Mouse (Mus musculus): ENCODE results near the gene Orai3.
"Not testable (repeated sequence)": the region's sequence is repeated elsewhere in the genome, so short reads cannot be mapped to it uniquely, and the experiment has no call there.

The Orai3 gene

DNA sequence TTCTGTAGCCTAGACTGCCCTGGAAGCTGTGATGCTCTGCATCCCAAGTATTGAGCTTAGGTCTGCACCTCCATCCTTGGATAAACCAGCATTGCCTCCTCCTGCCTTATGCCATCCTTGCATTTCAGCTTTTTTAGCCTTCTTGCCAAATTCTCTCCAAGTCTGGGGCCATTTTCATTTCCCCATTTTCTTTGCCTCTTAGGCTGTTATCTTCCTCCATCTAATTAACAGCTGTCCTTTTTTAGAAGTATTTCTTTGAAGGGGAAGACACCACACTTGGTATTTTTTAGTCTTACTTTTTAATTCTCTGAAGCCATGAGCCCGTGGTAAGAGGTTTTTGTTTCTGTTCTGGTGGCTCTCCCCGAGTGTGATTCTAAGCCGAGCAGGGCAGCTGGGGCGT lies 6.0 kb upstream of the Orai3 start:
- no peak for DNase-seq (ENCODE audit: extremely low spot score, low read depth, low spot score)

DNA sequence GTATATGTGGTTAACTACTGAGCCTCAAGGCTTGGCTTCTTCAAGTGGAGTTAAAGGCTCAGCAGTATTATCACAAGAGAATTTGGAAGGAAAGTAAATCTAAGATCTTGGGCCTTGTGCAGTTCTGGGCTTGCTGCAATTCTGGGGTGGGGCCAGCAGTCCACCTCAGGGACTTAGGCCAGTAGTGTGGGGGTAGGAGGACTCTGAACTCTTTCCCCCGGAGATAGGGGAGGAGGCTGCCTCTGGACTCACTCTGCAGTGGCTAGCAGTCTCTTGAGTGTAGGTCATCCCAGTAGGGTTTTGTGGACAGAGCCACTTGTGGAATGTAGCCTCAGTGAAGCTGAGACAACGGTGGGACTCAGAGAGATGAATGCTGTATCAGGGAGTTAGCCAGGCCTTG lies 3.9 kb upstream of the Orai3 start:
- no peak for DNase-seq (ENCODE audit: extremely low spot score, low read depth, low spot score)

DNA sequence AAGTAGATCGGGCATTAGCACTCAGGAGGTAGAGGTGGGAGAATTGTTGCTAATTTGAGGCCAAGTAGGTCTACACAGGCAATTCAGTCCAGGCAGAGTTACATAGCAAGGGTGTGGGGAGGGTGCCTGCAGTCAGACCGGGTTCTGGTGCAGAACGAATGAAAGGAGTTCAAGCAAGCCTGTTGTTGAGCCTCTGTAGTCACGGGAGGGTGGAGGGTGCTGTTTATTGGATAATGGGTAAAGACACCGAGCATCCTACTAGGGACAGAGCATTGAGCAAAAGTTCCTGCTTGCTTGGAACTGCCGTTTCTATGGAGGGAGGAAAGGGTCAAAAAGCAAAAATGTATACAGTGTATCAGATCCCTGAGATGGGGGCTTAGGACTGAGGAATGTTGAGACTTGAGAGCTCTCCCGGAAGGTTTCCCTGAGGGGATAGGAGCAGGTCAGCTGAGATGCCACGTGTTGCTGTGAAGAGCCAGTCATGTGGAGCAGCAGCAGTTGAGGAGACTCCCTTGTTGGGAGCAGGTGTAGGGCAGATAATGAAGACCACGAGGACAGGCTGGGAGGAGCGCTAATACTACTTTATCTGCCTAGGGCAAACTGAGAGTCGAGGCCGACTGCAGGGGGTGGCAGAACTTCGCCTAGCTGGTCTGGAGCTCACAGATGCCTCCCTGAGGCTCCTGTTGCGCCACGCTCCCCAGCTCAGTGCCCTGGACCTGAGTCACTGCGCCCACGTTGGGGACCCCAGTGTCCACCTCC lies 2.6 kb upstream of the Orai3 start:
- DNase-seq (ENCODE audit: extremely low spot score, low read depth, low spot score) = no peak

DNA sequence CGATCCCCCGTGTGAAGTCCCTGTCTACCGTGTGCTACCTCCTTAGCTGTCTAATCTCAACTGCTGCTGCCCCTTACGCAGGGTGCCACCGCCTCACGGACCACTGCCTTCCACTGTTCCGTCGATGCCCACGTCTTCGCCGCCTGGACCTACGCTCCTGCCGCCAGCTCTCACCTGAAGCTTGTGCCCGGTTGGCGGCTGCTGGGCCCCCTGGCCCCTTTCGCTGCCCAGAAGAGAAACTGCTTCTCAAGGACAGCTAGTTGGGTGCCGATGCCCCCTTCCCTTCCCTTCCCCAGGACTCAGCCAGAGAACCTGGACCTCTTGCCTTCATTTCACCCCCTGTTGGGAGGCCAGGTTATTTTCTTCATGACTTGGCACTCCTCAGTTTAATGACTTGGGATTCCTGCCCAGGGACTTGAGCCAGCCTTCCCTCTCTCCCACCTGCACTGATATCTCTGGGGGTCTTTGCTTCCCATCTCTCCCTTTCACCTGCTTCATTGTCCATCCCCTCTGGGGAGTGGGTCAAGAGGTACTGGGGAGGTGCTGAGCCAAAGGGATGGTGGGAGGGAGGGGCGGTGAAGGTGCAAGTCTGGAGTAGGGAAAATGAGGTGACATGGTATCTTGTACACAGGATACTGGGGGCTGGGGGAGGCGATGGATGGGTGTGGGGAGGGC lies 1.8 kb upstream of the Orai3 start:
- no peak for DNase-seq (ENCODE audit: extremely low spot score, low read depth, low spot score)

DNA sequence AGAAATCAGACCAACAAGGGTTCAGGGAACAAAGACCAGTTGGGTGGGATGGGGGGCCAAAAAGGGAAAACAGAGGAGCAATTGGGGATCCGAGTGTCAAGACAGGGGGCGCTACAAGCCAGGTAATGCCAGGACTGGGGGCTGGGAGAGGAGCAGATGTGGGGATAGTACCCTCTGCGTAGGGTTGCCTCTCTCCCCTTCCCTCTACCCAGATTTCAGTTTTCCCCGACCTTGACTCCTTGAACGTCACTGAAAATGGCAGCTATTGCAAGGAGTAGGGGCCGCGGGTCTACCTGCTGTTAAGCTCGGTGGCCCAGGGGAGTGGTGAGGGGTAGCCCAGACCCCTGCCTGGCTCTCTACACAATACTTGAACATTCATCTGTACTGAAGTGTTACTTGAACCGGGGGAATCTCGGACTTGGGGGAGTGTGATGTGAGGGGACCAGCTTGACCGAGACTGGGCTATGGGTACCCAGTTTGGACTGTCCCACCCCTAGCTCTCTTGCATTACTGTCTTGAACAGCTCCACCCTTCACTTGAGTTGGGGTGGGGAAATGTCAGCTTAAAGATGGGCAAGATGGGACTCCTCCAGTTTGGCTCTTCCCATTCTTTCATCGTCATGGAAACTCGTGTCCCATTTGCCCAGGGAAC lies 1.1 kb upstream of the Orai3 start:
- DNase-seq (ENCODE audit: extremely low spot score, low read depth, low spot score) = no peak

DNA sequence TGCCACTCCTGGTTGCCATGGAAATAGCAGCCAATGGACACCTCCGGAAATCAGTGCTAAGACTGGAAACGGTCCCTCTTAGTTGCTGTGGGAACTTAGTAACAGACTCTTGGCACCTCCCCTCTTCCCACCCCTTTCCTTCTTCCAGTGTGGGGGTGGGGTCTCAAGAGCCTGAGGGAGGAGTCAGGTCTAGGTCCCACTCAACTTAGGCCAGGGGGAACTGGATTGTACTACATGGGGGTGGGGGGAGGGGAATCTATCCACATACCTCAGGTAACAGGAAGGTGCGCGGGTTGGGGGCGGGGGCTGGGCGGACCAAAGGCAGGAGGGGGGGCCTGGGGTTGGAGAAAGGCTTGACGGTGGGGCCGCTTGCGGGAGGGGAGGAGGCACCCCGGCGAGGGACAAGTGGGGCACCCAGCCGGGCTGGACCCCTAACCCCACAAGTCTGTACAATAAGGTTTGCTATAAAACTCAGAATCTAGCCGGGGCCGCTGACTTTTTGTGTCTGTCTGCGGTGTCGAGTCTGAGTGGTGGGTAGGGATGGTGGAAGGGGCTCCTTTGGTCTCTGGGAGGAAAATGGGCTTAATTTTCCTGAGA lies 520 bp upstream of the Orai3 start:
- DNase-seq (ENCODE audit: extremely low spot score, low read depth, low spot score) = peak; percentile 96

DNA sequence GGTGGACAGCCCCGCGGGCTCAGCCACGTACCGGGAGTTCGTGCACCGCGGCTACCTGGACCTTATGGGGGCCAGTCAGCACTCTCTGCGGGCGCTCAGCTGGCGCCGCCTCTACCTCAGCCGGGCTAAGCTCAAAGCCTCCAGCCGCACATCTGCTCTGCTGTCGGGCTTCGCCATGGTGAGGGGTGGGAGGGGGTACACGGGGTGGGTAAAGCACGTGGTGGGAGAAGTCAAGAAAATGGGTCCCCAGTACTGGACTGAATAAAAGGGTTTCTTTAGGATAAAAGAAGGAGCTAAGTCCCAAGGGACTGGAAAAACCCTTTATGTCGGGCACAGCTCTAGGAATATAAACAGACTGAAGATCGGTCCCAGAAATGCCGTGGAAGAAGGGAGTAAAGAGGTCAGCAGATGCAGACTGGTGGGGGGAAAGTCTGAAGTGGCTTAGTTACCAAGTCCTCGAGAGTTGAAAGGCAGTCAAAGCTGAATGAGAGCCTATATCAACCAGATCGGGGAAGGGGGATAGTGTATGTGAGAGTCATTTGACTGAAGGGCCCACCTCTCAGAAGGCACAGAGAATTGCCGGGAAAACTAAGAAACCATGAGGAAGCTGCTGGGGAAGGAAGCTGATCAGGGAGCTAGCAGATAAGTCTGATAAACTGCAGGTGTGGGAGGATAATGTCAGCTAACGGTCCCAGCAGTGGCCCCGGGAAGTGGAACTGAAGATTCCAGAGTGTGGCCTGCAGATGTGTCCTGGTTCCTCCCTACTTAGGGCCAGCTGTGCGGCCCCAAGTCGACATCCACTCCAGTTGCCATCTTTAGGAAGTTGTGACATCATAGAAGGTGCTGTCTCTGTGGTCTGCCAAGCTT lies 657 bp downstream of the Orai3 start:
- no peak for DNase-seq (ENCODE audit: extremely low spot score, low read depth, low spot score)

DNA sequence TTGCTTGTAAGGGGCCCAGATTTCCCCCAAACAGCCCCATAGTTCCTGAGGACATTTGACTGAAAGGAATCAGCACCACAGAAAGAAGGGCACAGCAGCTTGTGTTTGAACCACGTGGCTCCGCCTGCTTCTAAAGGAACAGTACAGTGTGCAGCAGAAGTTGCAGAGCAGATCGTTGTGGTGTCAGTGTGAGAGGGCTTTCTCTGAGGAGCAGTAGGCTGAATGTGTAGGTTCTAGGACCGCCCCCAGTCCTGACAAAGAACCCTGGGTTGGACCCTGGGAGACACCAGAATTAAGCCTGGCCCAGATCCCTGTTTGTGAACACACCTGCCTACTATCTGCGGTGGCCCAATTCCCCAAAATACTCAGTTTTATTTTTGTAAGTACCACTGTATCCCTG lies 1.6 kb downstream of the Orai3 start:
- DNase-seq (ENCODE audit: extremely low spot score, low read depth, low spot score) = no peak

DNA sequence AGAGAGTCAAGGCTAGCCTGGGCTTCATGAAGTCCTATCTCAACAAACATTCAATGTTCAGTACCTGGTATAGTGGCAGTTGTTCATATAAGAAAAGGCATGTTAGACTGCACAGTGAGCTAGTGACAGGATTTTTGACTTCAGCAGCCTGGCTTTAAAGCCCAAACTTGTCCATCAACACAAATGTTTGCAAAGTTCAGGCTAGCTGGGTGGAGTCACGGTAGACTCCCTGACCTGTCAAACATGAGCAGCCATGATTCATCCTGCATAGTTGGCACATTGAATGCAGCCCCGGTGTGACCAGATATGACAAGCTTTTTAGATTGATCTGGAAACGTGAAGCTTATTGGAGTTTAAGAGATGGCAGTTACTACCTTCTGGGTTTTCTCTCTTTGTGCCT lies 2.5 kb downstream of the Orai3 start:
- DNase-seq (ENCODE audit: extremely low spot score, low read depth, low spot score) = no peak

DNA sequence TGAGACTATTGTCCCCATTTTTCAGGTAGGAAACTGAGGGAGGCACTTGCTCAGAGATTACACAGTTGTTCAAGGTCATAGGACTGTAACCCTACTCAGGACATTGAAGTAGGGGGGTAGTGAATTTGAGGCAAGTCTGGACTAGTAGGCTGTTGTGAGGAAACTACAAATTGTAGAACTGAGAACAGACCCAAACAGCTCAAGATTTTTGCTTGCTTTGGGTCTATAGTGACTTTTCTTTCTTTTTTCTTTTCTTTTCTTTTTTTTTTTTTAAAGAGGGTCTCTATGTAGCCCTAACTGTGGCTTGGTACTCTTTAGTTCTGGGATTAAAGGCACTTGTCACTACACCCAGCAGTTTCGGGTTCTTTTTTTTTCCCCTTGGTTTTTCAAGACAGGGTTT lies 2.9 kb downstream of the Orai3 start:
- DNase-seq (ENCODE audit: extremely low spot score, low read depth, low spot score) = no peak

DNA sequence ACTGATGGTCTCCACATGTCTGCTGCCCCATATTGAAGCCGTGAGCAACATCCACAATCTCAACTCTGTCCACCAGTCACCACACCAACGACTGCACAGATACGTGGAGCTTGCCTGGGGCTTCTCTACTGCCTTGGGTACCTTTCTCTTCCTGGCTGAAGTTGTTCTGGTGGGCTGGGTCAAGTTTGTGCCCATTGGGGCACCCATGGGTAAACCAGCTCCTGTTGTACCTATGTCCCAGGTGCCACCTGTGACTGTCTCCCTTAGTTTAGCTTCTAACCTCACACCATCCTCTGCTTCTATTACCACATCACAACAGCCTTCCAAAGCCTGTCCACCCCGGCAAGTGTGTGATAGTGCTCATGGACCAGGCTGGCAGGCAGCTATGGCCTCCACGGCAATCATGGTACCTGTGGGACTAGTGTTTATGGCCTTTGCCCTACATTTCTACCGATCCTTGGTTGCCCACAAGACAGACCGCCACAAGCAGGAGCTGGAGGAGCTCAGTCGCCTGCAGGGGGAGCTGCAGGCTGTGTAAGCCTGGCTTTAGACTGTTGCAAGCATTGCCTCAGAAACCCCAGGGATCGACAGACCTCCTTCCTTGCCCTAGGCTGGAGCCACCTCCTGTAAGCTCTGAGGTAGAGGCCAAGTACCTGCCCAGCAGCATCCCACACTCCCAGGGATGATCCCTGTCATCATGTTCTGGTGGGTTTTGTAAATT lies 4.2 kb downstream of the Orai3 start:
- DNase-seq (ENCODE audit: extremely low spot score, low read depth, low spot score) = peak; percentile 66

DNA sequence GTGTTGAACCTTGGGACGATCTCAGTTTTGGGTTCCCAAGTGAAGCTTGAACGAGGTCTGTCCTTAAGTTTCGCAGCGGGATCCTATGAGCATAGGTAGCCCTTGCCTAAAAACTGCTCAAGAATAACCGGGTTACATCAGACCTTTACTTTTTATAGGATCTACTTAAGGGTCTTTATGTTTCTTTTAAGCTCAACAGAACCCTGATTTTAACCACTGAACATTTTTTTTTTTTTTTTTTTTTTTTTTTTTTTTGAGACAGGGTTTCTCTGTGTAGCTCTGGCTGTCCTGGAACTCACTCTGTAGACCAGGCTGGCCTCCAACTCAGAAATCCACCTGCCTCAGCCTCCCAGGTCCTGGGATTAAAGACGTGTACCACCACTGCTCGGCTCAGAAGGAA lies 6.2 kb downstream of the Orai3 start:
- DNase-seq (ENCODE audit: extremely low spot score, low read depth, low spot score) = not testable (repeated sequence)

DNA sequence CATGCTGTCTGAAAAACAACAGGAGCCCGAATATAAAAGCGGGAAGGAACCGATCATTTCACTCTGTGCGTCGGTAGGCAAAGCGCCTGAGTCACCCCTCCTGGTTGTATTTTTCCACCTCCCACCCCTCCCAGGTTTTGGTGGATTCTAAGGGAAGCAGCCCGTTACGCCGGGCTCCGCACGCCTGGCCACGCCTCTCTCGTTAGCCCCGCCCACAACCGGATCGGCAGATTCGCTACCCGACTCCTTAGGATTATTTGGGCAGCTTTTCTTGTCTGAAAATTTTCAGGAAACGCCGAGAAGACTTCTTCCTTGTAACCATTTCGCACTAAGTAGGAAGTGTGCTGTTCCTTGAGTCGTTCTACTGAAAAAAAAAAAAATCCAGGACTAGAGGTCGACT lies 6.8 kb downstream of the Orai3 start, which contains the start of gene Setd1a:
Gene Setd1a, plus strand, starts transcription at position 245 of the 400 bp plus-strand sequence.
- DNase-seq (ENCODE audit: extremely low spot score, low read depth, low spot score) = peak; percentile 66

DNA sequence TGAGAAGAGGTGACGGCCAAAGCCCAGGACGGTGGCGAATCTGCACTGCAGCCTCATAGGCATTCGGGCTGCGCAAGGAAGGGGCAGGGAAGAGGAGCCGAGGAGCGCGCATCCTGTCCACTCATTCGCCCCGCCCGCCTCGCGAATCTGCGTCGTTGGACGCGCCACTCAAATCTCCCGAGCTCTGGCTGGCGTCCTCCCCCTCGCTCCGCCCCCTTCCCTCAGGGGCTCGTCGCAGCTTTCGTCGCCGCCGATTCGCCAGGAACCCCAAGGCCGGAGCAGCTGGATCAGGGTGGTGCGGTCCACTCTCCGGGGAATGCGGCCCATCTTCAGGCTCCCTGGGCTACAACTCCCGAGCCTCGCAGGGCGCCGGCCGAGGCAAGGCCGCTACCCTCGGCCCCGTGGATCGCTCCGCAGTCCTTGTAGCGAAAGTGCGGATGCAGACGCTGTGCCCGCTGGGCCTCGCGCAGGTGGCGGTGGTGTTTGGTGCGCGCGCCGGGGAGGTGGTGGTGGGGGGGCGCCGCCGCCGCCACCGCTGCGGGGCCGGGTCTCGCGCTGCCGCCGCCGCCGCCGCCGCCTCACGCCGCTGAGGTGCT lies 7.4 kb downstream of the Orai3 start:
- DNase-seq (ENCODE audit: extremely low spot score, low read depth, low spot score) = peak; percentile 70

DNA sequence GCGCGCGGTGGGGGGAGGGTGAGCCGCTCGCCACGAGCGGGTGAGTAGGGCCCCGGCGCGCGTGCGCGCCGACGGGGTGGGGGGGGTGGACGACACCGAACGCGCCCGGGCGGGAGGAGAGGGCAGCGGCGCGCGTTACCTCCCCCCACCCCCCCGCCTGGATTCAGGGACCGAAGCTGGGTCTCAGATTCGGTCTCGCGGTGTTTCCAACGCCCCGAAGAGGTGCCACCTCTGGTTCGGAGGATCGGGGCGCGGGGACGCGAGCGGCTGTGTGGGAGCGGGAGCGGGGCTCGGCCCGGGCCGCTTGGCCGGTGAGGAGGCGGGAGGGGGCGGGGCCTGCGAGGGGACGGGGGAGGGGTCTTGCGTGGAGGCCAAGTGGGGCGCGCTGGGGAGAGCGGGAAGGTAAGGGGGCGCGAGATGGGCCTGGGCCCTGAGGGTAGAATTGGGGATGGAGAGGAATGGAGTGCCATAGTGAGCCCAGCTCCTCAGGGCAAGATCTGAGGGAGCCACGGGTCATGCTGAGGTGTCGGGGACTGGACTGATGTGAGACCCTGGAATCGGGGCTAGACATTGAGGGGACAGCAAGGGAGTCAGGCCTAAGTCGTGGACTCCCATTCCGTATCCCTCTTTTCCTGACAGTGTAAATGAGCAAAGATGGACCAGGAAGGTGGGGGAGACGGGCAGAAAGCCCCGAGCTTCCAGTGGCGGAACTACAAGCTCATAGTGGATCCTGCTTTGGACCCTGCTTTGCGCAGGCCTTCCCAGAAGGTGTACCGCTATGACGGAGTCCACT lies 8.1 kb downstream of the Orai3 start:
- no peak for DNase-seq (ENCODE audit: extremely low spot score, low read depth, low spot score)

DNA sequence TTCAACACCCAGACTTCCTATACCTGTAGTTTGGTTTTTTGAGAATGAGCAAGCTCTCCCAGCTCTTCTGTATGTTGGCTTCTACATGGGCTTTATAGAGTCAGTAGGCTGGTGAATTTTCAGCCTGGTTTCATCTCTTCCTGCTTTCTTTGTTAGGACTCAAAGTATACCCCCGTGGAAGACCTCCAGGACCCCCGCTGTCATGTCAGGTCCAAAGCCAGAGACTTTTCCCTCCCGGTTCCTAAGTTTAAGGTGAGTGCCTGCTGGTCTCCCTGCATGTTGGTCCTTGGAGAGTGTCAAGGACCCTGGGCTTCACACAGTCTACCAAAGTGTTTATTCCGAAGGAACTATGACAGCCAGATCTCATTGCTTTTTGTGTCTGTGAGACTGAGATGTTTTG lies 8.7 kb downstream of the Orai3 start:
- no peak for DNase-seq (ENCODE audit: extremely low spot score, low read depth, low spot score)

DNA sequence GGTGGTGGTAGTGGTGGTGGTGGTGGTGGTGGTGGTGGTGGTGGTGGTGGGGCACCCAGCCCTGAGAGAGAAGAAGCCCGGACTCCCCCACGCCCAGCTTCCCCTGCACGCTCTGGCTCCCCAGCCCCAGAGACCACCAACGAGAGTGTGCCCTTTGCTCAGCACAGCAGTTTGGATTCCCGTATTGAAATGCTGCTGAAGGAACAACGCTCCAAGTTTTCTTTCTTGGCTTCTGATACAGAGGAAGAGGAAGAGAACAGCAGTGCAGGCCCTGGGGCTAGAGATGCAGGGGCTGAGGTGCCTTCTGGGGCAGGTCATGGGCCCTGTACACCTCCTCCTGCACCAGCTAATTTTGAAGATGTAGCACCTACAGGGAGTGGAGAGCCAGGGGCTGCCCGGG lies 15.7 kb downstream of the Orai3 start, which contains the start of gene Gm49388:
Gene Gm49388, plus strand, starts transcription at position 301 of the 400 bp plus-strand sequence.
- no peak for DNase-seq (ENCODE audit: extremely low spot score, low read depth, low spot score)

DNA sequence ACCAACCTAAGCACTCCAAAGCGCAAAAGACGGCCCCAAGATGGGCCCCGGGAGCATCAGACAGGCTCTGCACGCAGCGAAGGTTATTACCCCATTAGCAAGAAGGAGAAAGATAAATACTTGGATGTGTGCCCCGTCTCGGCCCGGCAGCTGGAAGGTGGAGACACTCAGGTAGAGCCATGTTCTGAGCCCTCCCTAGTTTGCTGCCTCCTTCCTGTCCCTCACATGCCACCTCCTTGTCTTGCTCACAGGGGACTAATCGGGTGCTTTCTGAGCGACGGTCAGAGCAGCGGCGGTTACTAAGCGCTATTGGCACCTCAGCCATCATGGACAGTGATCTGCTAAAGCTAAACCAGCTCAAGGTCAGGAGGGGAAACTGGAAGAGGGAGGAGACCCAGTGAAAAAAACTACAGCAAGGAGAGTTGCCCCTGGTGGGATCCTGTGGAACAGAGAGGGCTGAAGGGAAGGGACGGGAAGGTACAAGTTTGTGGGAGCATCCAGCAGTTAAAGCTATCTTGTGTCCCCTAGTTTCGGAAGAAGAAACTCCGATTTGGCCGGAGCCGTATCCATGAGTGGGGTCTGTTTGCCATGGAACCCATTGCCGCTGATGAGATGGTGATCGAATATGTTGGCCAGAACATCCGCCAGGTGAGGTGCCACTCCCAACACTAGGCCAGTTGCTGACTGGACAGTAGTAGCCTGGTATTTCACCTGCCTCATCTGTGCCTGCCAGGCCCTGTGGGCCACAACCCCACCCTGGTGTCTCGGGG lies 27.6 kb downstream of the Orai3 start:
- DNase-seq (ENCODE audit: extremely low spot score, low read depth, low spot score) = no peak
